Mouse (Mus musculus) heart, adult 9 months (tissue): ENCODE measurements around the gene Gm20403.
"Not testable (repeated sequence)": the region's sequence is repeated elsewhere in the genome, so short reads cannot be mapped to it uniquely, and the experiment has no call there.

Experiments
- DNase-seq, 2 experiments: peaks; one replicate each; pipeline ENCODE4 v3.0.0; 2022; ENCODE audit warnings: low spot score in 2 of 2

Gm20403 gene

GRCm38 (mm10) chr12:54986052-54986717 is at the start of gene Gm20403:
Gm20403 (minus strand) TSS chr12:54986529.
- DNase-seq, result peak; percentile 80 to 82

- DNase-seq, result no peak
Measured at GRCm38 (mm10) chr12:55027088-55027487, 40.8 kb upstream of the Gm20403 start.

- no peak for DNase-seq
Measured at GRCm38 (mm10) chr12:55023284-55023683, 37.0 kb upstream of the Gm20403 start.

GRCm38 (mm10) chr12:55019421-55019877 is 33.1 kb upstream of the Gm20403 start:
- no peak for DNase-seq

GRCm38 (mm10) chr12:55017119-55017721 is 30.9 kb upstream of the Gm20403 start:
- DNase-seq, result no peak

GRCm38 (mm10) chr12:55016339-55017118 is 30.2 kb upstream of the Gm20403 start:
- DNase-seq, result no peak

GRCm38 (mm10) chr12:55015428-55015827 is 29.1 kb upstream of the Gm20403 start:
- DNase-seq, result no peak

GRCm38 (mm10) chr12:55013626-55014398 is 27.5 kb upstream of the Gm20403 start, which contains the start of gene Baz1a:
Baz1a (minus strand) TSS chr12:55014348.
- no peak for DNase-seq

- no peak for DNase-seq
Measured at GRCm38 (mm10) chr12:55013031-55013430, 26.7 kb upstream of the Gm20403 start.

- no peak for DNase-seq
Measured at GRCm38 (mm10) chr12:55007361-55008008, 21.2 kb upstream of the Gm20403 start.

GRCm38 (mm10) chr12:55006071-55006470 is 19.7 kb upstream of the Gm20403 start:
- no peak for DNase-seq

- DNase-seq, result no peak
Measured at GRCm38 (mm10) chr12:55004396-55004795, 18.1 kb upstream of the Gm20403 start.

GRCm38 (mm10) chr12:55003843-55004242 is 17.5 kb upstream of the Gm20403 start:
- DNase-seq, result no peak

- not testable (repeated sequence) for DNase-seq
Measured at GRCm38 (mm10) chr12:55002532-55002931, 16.2 kb upstream of the Gm20403 start.

- DNase-seq, result peak; percentile 28 to 53
Measured at GRCm38 (mm10) chr12:54999016-54999690, 12.8 kb upstream of the Gm20403 start.

- DNase-seq, result no peak
Measured at GRCm38 (mm10) chr12:54998411-54998810, 12.1 kb upstream of the Gm20403 start.

- no peak for DNase-seq
Measured at GRCm38 (mm10) chr12:54996979-54997474, 10.7 kb upstream of the Gm20403 start.

- DNase-seq, result no peak
Measured at GRCm38 (mm10) chr12:54995965-54996364, 9.6 kb upstream of the Gm20403 start.

- DNase-seq, result no peak
Measured at GRCm38 (mm10) chr12:54994418-54994817, 8.1 kb upstream of the Gm20403 start.

- no peak for DNase-seq
Measured at GRCm38 (mm10) chr12:54994068-54994386, 7.7 kb upstream of the Gm20403 start.
